ENCODE assay signal across 7 mouse cellular contexts in genomic region chr17:3113737-3114357, GRCm38 (mm10). TPM values are rescaled to one million over a fixed set of nuclear protein-coding genes. Genes with fewer than 3 reads are reported as not detected.
A peak's percentile ranks its signal among the peaks of the same experiment; 100 is the strongest.
DNase-seq lines count a peak whose midpoint lies in the region; ATAC-seq and TF ChIP-seq lines count a peak whose summit lies in the region.

No protein-coding gene starts in this region.

- no peaks in the 10 kb centered on the region for H3K27me3 ChIP-seq in lung, embryonic 16.5 days (ENCODE audit: control insufficient read depth, insufficient read depth, low read depth, low read length)
- H3K27me3 ChIP-seq in hindbrain, embryonic 14.5 days (ENCODE audit: control insufficient read depth, insufficient read depth, low read length) = no peaks in the 10 kb centered on the region
- no peaks in the 10 kb centered on the region for H3K27me3 ChIP-seq in midbrain, embryonic 14.5 days (ENCODE audit: control insufficient read depth, insufficient read depth, low read length)

- TF ChIP-seq POLR2A in cortical plate, adult 2 months (IDR thresholded peaks at IDR 0.05; ENCODE audit: extremely low read depth, insufficient read depth, low read length) = no peak

- peak overlapping the region; percentile 98 for H3K9ac ChIP-seq in lung, embryonic 16.5 days (ENCODE audit: low read length)
- H3K9ac ChIP-seq in hindbrain, embryonic 14.5 days = peak overlapping the region; percentile 94
- H3K9ac ChIP-seq in midbrain, embryonic 14.5 days (replicated peaks; ENCODE audit: low read length) = peak overlapping the region; percentile 95

- H3K9me3 ChIP-seq in lung, embryonic 16.5 days (ENCODE audit: control insufficient read depth, low read length) = no peaks in the 10 kb centered on the region
- H3K9me3 ChIP-seq in hindbrain, embryonic 14.5 days (ENCODE audit: control insufficient read depth, low read length) = no peaks in the 10 kb centered on the region
- no peaks in the 10 kb centered on the region for H3K9me3 ChIP-seq in midbrain, embryonic 14.5 days (ENCODE audit: control insufficient read depth, low read length)

- peak overlapping the region; percentile 96 for H3K4me3 ChIP-seq in lung, embryonic 16.5 days (ENCODE audit: low read length)
- H3K4me3 ChIP-seq in cortical plate, adult 2 months (ENCODE audit: insufficient read depth, low read length) = peak overlapping the region; percentile 84
- peak overlapping the region; percentile 95 for H3K4me3 ChIP-seq in hindbrain, embryonic 14.5 days (replicated peaks; ENCODE audit: low read length)
- H3K4me3 ChIP-seq in midbrain, embryonic 14.5 days (replicated peaks; ENCODE audit: low read depth, low read length) = peak overlapping the region; percentile 98

- H3K27ac ChIP-seq in lung, embryonic 16.5 days (ENCODE audit: low read length) = peak overlapping the region; percentile 100
- H3K27ac ChIP-seq in cortical plate, adult 2 months (ENCODE audit: insufficient read depth, low read length) = peak overlapping the region; percentile 97
- H3K27ac ChIP-seq in hindbrain, embryonic 14.5 days = peak overlapping the region; percentile 99
- H3K27ac ChIP-seq in midbrain, embryonic 14.5 days (replicated peaks; ENCODE audit: low read depth, low read length) = peak overlapping the region; percentile 99

- DNase-seq in lung, postnatal 14 days = no peak
- DNase-seq in hindbrain, embryonic 14.5 days (ENCODE audit: low spot score) = no peak
- peak; percentile 55 for DNase-seq in midbrain, embryonic 14.5 days
- no peak for DNase-seq in layer of hippocampus, adult 9-10 months (ENCODE audit: low spot score)
- no peak for DNase-seq in thymus, postnatal 14 days

- H3K4me1 ChIP-seq in lung, embryonic 16.5 days (replicated peaks; ENCODE audit: control insufficient read depth, insufficient read depth, low read length) = peaks cover 10% of the 10 kb centered on the region
- H3K4me1 ChIP-seq in cortical plate, adult 2 months (ENCODE audit: control insufficient read depth, insufficient read depth, low read length) = peaks cover 5% of the 10 kb centered on the region; the same call in 1 of the 2 replicates
- peaks cover 29% of the 10 kb centered on the region for H3K4me1 ChIP-seq in hindbrain, embryonic 14.5 days (replicated peaks; ENCODE audit: control insufficient read depth, insufficient read depth, low read length)
- peaks cover 13% of the 10 kb centered on the region for H3K4me1 ChIP-seq in midbrain, embryonic 14.5 days (ENCODE audit: control insufficient read depth, insufficient read depth, low read length)

- peak overlapping the region; percentile 72 for H3K4me2 ChIP-seq in lung, embryonic 16.5 days (ENCODE audit: low read depth, low read length)
- peak overlapping the region; percentile 85 for H3K4me2 ChIP-seq in hindbrain, embryonic 14.5 days (replicated peaks)
- peak overlapping the region; percentile 68 for H3K4me2 ChIP-seq in midbrain, embryonic 14.5 days (ENCODE audit: low read length)

- WGBS in lung, embryonic 16.5 days = under 1% methylated on average over 16 of the region's 16 CpGs
- 1% methylated on average over 16 of the region's 16 CpGs for WGBS in hindbrain, embryonic 14.5 days
- 1% methylated on average over 16 of the region's 16 CpGs for WGBS in midbrain, embryonic 14.5 days

- ATAC-seq in lung, embryonic 16.5 days (ENCODE audit: low read depth) = no peak
- ATAC-seq in hindbrain, embryonic 14.5 days (ENCODE audit: low FRiP score) = no peak
- no peak for ATAC-seq in midbrain, embryonic 14.5 days (ENCODE audit: low FRiP score, low TSS enrichment)

- no peaks in the 10 kb centered on the region for H3K36me3 ChIP-seq in lung, embryonic 16.5 days (ENCODE audit: control insufficient read depth, insufficient read depth, low read length)
- no peaks in the 10 kb centered on the region for H3K36me3 ChIP-seq in hindbrain, embryonic 14.5 days (replicated peaks; ENCODE audit: control insufficient read depth, insufficient read depth)
- no peaks in the 10 kb centered on the region for H3K36me3 ChIP-seq in midbrain, embryonic 14.5 days (ENCODE audit: control insufficient read depth, insufficient read depth, low read length)

- no peak for TF ChIP-seq CTCF in cortical plate, adult 2 months (IDR thresholded peaks at IDR 0.05; ENCODE audit: extremely low read depth, insufficient read depth, low read length)

RNA-seq across cellular contexts. Expression of gene Scaf8, which starts 0.9 kb away (rescaled TPM):
- polyA plus RNA-seq in lung, embryonic 16.5 days (2015; fragmentation: Nextera tagmentation; extraction: Ambion mirVana) = 16.0 and 18.1 TPM in 2 replicates
- 31.1 and 32.4 TPM in 2 replicates for polyA plus RNA-seq in cortical plate, adult 2 months (2012; rRNA removed)
- polyA plus RNA-seq in hindbrain, embryonic 14.5 days (2014; fragmentation: Nextera tagmentation; extraction: Ambion mirVana) = 19.3 and 21.3 TPM in 2 replicates
- 16.1 and 20.8 TPM in 2 replicates for polyA plus RNA-seq in midbrain, embryonic 14.5 days (2014; fragmentation: Nextera tagmentation; extraction: Ambion mirVana)
